Mouse (Mus musculus) liver, adult 2 months (tissue): ENCODE data around the gene Hus1.

Experiments
- CTCF ChIP-seq: fragments of 200-500 bp; IDR thresholded peaks from 2 replicates; pipeline ENCODE4 v1.5.1; 2011; ENCODE audit warnings: low read depth, low read length, control low read depth
- POLR2A ChIP-seq: fragments of 200-500 bp; IDR thresholded peaks from 2 replicates; pipeline ENCODE4 v1.6.1; 2011; ENCODE audit warnings: low read length, control low read depth; ENCODE audit not compliant: insufficient read depth; ENCODE audit errors: extremely low read depth

GRCm38 (mm10) chr11:8949765-8950430 lies 61.1 kb downstream of the Hus1 start:
- no peak for TF ChIP-seq CTCF
- TF ChIP-seq POLR2A, result no peak
